Mouse (Mus musculus): ENCODE data around the gene Nme7.

Gene Nme7

DNA sequence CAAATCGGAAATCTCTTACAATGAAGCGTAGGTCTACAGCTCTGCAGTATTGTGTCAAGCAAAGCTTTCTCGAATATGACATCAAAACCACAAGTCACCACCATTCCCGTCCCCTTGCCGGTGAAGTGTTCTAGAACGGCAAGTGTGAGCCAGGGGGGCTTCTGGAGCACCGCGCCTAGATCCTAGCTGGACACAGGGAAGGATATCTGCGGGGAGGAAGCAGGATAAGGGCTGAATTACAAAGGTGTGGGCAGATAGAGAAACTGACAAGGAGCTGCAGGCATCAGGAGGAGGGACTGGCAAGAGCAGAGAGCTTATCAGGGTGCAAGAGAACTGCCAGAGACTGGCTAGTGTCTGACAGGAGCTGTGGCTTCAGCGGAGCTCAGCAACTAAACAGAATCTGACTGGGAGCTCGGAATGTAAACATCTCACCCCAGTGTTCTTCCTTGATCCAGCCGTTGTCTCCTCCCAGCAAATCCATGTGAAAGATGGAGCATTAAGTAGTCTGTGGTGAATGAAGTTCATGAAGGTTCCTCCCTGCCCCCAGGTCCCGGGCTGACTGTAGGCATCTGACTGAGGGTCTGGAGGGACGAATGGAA is 15.7 kb downstream of the Nme7 start:
- DNase-seq (ENCODE audit: low spot score in 2 of 2) = no peak

DNA sequence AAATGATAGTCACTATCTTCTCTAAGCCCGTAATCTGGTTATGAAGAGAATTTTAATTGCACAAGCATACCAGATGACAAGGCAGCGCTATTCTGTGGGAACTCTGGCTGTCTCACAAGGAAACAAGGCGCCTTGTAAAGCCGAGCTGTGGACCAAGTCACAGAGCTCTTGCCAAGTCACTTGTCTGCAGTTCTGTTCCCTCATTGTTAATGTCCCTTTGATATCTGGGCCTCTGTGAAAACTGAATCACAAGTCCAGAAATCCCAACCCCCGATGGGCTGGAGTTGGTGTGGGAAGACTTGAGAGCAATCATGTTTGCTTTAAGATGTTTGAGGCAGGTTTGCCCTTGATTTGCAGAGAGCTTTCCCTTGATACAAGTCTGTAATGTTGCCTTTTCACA is 16.8 kb downstream of the Nme7 start:
- no peak for DNase-seq (ENCODE audit: low spot score in 2 of 2)

DNA sequence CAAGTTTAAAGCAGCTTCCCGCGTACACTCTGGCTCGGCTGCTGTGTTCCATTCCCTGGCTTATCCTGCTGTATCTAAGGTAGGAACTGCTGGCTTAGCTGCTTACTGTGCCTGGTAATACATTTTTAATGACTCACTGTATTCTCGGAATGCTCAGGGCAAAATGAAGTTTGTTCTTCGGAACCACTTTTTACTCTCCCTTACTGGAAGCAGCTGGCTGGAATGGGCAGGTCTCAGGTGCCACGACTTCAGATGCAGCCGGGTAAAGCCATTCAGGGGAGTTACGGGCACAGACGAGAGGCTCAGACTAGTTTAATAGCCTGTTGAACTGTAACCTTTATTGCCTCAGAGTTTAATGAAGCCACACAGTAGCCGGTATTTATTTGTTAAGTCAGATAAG is 17.5 kb downstream of the Nme7 start:
- no peak for DNase-seq (ENCODE audit: low spot score in 2 of 2)

DNA sequence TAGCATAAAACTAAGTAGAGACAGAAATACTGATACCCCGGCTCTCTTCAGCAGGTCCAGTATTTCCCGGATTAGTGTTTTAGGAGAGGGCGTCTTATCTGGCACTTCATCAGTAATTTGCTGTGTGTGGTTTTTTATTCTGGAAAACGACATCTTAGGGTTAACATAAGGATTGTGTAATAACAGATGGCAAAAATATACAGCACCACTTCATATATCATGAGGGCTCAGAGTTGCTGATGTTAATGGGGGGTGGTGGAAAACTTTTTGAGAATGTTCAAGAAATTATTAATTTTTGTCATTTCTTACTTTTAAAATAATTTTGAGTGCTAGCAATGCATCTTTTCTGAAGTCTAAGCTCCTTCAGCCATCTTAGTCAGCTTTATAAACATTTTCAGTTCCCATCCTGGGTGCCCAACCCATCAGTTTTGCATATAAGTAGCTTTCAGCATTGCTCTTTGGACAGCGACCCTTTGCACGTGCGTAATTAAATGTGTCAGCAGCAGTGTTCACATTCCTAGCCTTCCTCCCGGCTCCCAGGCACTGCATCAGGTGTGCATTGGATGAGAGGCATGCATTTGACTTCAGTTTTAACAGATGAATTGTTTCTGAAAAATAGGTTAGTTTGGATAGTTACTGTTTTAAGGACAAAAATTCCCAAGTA is 19.2 kb downstream of the Nme7 start:
- no peak for DNase-seq (ENCODE audit: low spot score in 2 of 2)

DNA sequence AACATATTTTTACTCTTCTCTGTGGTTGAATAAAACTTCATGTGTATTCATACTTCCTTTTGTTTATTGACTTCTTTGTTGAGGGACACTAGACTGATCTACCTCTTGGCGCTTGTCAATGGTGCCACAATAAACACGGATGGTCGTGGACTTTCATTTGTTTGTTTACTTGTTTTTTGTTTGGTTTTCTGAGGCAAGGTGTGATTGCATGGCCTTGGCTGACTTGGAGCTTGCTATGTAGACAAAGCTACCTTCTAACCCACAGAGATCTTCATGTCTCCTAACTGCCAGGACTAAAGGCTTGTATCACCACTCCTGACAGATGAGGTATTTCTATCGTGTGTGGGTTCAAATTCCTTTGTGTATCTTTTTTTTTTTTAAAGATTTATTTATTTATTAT is 20.3 kb downstream of the Nme7 start:
- no peak for DNase-seq (ENCODE audit: low spot score in 2 of 2)

DNA sequence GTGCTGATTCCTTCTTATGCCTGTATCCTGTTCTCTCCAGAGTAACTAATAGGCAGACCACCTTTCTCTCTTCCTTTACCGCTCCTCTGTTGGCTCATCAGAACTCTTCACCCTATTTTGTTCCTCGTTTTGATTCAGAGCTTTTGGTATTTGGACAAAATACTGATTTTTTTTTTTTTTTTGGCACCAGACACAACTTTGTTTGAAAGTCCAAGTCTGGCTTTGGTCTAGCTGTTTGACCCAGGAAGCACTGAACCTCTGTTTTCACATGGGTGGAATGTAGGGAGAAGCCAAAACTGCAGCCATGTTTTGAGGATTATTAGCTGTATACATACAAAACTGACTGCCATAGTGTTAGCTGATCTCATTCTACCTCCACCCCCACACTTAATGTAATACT is 21.0 kb downstream of the Nme7 start:
- DNase-seq (ENCODE audit: low spot score in 2 of 2) = no peak

DNA sequence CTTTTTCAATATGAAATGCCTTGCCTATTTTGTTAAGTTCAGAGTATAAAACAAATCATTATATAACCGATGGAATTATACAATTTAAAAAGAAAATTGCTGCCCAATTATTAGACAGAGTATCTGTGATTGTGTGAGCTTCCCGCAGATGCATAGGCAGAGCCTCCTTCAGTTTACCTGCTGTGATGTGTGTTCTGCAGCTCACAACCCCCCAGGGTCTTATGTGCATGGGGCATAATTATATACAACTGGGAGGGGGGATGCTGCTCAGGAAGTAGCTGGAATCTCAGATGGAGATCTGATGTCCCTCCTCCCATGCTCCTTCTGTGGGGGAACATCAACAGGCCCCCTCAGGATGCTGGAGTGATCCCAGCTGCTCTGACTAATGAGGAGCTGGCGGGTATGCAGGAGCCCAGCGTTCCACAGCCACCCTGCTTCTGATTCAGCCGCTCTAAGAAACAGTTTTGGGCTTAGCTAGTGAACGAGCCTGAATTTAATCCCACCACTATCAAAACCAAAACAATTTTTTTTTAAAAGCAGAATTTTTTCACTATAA is 22.8 kb downstream of the Nme7 start:
- no peak for DNase-seq (ENCODE audit: low spot score in 2 of 2)

DNA sequence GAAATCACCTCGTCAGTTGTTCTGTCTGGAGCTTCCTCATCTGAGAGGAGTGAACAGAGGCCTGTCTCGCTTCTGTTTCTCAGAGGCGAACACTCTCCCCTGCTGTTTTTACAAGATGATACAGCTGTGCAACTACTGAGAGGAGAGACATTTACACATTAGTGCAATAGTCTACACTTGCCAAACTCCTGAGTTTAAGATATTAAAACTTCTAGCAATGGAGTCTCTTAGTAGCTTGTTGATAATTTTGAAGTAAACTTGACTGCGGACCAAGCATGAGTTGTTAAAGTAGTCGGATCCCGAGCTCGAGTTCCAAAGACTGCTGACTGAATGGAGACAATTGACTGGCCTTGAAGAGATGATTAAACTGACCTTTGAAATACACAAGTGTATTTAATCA is 23.8 kb downstream of the Nme7 start:
- DNase-seq (ENCODE audit: low spot score in 2 of 2) = no peak

DNA sequence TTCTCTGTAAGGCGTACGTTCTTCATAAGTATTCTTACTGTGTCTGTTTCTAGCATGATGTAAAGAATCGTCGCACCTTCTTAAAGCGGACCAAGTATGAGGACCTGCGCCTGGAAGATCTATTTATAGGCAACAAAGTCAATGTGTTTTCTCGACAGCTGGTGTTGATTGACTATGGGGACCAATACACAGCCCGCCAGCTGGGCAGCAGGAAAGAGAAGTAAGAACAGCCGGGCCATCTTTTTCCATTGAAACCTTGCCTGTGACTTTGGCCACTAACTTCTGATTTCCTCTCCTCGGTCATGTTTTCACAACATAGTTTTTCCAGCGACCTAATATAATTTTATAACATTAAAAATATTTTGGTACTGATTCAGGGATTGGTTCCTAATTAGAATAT is 28.6 kb downstream of the Nme7 start:
- DNase-seq (ENCODE audit: low spot score in 2 of 2) = no peak

DNA sequence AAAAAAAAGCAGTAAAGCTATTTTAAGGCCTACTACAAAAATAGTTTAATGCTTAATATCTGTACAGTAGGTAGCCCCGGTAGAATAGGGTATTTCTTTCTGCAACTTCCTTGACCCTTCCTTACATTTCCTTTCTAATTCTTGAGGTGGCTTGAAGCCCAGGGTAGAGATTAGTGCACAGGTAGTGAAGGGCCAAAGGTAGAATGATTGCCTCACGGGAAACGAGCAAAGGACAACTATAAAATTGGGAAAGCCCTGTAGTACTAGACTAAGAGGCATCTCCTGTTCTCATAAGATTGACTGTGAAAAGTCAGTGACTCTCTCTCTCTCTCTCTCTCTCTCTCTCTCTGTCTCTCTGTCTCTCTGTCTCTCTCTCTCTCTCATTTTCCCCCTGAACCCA is 31.5 kb downstream of the Nme7 start:
- DNase-seq (ENCODE audit: low spot score in 2 of 2) = no peak

DNA sequence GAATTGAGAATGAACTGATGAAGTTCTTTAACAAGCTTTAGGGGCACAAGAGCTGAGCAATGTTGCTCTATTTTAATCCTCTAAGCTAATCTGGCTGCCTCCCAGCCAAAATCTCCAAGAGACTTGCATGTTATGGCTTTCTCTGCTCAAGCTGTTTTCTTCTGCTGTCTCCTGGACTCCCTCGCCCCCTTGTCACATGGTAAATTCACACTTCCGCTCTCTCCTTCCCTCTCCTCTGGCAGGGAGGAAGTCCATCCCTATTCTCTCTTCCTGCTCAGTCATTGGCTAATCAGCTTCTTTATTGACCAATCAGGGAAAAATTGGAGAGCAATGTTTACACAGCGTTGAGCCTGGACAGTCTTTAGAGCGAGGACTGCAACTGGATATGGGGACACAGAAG is 31.9 kb downstream of the Nme7 start:
- DNase-seq (ENCODE audit: low spot score in 2 of 2) = no peak

DNA sequence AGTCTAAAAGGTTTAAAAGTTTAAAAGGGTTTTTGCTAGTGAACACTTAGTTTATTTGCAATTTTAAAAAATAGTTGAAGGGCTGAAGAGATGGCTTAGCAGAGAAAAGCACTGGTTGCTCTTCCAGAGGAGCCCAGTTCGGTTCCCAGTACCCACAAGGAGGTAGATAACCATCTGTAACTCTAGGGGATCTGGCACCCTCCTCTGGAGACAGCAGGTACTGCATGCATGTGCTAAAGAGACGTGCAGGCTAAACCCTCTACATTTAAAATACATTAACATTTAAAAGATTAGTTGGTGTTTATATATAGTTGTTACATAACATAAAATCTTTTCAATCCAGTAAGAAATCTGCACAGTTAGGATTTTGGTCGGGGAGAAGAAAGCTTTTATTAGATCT is 38.2 kb downstream of the Nme7 start:
- no peak for DNase-seq (ENCODE audit: low spot score in 2 of 2)

DNA sequence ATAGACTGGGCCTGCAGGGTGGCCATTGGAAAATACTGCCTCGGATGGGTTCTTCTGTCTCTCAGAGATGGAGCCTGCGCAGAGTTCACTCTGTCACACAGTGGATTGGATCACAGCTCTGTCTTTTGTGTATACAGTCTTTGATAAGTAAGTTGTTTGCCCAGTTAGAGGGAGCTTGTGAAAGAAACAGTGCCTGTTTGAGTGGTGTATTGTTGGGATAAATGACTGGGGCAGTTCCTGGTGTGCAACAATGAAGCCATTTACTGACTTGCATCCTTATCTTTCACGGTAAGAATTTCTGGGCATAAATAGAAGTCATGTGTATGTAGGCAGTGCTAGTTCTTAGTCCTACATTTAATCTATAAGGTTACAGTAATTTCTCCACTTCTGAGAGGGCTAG is 49.5 kb downstream of the Nme7 start:
- no peak for DNase-seq (ENCODE audit: low spot score in 2 of 2)

DNA sequence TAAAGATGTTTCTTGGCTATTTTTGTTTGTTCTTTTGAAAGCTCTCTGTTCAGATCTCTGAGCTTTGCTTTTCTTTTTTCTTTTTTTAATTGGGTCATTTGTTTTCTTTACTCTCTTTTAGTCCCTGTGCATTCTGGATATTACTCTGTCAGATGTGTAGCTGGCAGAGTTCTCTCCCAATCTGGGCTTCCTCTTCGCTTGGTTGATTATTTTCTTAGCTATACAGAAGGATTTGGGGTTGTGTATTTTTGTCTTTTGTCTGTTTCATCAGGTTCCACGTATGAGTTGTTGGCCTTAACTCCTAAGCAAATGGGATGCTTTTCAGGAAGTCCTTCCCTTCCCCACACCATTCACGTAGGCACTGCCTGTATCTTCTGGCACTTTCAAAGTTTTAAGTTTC is 54.1 kb downstream of the Nme7 start:
- DNase-seq (ENCODE audit: low spot score in 2 of 2) = no peak

DNA sequence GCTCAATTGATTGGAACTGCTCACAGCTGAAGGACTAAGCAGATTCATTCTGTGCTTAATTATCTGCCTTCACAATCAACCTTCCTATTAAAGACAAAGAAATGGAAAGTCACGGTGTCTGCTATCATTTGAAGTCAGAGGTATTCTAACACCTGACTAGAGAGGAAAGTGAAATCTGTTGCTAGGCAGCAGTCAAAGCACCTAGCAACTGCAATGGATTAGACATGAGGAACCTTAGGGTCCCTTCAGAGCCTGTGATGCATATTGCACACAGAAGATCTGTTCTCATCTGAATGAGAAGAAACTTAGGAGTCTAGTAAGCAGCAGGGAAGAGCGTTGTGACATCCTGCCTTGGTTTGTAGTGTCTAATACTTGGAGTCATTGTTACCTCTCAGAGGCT is 58.1 kb downstream of the Nme7 start:
- no peak for DNase-seq (ENCODE audit: low spot score in 2 of 2)

DNA sequence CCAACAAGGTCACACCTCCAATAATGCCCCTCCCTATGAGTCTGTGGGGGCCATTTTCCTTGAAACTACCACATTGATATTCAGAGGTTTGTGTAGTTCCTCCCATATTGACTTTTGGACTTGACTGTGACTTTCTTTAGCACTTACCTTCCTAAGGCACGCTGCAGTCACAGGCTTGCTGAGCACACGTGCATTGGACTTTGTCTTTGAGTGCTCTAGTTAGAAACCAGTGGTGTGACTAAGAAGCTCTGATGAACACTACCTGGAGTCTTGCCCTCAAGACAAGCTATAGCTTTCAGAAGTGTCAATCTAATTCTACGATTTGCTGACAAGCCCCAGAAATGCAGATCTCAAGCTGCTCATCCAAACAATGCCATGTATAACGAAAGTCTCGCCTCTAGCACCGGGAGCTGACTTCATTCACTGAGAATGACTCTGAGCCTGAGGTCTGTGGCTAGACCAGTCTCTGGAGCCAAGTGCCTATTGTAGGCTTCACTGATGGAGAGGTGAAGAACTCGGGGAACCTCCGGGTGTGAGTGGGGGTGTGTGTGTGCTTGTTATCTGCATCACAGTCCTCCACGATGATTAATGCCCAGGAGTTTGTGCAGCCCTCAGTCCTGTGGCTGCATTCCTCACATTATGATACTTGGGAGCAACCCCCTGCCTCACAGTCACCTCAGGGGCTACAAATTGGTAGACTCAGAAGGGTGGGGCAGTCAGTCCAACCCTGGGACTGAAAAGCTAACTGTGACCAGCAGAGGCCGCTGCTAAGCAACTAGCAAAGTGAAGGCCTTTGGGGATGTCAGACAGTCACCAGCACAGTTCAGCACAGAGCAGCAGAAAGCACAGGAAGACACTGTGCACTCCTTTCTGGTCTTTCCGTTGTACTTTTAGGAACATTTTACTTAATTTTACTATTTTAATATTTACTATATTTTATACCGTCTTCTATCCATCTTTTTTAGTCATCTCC is 62.5 kb downstream of the Nme7 start:
- peak; percentile 71 to 72 for DNase-seq (ENCODE audit: low spot score in 2 of 2)

DNA sequence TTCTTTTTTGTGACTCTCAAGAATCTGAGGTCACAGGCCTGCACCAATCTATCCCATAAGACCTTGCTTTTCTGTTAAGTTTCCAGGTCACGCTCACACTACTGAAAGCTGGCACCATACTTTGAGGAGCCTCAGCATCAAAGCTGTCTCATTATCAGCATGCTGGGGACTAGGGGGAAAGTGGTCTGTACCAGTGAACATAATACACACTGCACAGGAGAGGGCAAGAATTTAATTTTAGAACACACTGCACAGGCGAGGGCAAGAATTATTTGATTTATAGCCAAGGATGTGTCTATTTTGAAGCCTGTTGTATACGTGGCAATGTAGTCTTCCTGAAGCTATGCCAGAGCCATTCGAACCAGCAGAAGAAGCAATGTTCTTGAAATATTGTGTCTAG is 64.2 kb downstream of the Nme7 start:
- DNase-seq (ENCODE audit: low spot score in 2 of 2) = no peak

DNA sequence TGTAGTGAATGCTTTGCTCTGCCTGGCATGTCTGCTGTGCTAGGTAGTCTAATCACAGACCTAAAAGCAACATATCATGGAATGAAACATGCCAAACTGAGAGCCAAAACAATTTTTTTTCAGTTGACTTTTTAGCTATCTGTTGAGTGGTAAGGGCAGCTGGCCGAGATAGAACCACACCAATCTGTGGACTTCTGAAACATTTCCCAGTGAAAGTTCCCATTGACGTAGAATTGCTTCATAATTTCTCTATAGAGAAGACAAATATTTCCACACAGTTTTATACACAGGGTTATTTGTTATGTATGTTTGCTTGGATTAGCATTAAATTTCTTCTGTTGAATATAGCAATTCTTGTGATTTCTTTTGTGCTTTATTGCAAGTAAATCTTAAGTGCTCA is 65.9 kb downstream of the Nme7 start:
- no peak for DNase-seq (ENCODE audit: low spot score in 2 of 2)

DNA sequence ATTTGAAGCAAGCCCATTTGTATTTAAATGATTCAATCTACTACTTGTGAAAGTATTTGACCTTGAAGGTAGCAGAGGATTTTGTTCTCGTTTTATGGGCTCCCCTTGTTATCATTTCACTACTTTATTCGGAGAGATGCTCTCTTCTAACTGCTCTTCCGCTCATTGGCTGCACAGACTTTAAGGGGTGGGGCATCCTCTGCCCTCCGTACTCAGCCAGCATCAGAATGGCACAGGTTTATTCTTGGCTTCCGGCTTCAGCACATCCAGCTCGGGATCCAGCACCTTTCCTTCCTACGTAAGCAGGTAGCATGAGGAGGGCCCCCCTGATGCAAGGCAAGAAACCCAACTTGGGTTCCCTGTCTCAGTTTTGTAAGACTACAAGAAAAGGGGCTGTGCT is 69.1 kb downstream of the Nme7 start:
- no peak for DNase-seq (ENCODE audit: low spot score in 2 of 2)

DNA sequence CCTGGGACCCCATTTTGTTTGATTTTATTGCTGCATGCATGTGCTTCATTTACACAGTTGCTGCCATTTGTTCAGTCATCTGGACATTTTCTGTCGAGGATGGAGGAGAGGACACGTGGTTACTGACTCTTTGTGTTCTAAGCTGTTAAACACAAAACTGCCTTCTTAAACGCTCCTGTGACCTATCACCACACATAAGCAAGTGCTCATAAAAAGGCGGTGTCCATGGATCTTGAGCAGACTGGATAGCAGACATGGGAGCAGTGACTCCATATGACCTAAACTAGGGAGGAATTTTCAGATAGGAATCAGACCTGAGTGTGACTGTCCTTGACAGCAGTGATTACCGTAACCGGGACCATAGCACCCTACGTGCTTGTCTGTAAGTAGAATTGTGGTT is 70.1 kb downstream of the Nme7 start:
- no peak for DNase-seq (ENCODE audit: low spot score in 2 of 2)

DNA sequence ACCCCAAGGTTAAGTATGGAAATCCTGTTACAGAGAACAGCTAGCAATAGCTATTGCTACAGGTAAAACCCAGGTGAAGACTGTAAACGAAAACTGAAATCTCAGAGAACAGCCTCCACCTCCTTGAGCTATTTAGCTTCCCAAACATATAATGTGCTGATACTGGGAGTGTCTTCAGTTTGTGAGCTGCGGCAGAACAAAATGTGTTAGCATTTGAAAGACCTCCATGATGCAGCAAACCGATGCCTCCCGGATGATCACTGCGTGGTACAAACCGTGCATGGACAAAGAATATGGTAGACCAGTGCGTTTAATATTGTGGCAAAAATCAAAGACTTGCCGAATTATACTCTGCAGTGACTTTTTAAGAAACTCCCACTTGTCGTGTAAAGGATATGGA is 71.7 kb downstream of the Nme7 start:
- no peak for DNase-seq (ENCODE audit: low spot score in 2 of 2)

DNA sequence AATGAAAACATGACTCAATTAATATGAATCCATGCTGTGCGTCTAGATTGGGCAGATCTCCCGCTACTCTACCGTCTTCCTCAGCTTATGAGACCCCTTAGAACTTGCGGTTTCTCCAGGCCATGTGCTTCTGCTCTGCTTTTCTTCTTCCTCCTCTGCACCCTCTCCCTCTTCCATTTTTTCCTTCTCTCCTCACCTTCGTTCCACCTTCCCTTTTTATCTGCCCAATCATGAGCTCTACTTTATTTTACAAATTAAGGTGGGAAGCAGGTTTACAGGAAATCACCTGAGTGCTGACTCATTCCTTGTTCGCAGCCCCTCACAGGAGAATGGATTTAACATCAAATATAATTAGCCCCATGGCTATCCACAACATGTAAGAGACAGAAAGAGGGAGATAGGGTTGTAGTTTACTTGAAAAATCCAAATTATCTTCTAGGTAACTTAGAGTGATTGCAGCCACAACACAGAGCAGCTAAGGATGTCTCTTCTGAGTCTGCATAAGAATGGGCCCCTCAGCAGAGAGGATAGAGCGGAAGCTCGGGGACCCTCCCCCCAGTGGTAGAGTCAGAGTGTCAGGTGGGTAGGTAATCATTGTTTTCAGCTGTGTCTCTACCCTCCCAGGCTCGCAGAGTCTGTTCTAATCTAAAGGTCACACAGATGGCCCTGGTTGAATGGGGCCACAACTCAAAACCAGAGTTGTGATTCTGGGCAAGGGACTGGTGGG is 73.0 kb downstream of the Nme7 start:
- no peak for DNase-seq (ENCODE audit: low spot score in 2 of 2)

All from frontal cortex, postnatal 25 days (tissue).